Mouse (Mus musculus) ES-Bruce4 (cell line): ENCODE data around the gene Zscan25.
"Not testable (repeated sequence)": the region's sequence is repeated elsewhere in the genome, so short reads cannot be mapped to it uniquely, and the experiment has no call there.

Source experiments
- CTCF ChIP-seq: IDR thresholded peaks from one replicate; pipeline ENCODE4 v1.8.1; 2011; ENCODE audit warnings: low read depth, low read length
- EP300 ChIP-seq: IDR thresholded peaks from 2 replicates; pipeline ENCODE4 v1.6.1; 2011; ENCODE audit warnings: low read depth, low read length; ENCODE audit not compliant: insufficient read depth
- POLR2A ChIP-seq: IDR thresholded peaks from one replicate; pipeline ENCODE4 v1.8.1; 2011; ENCODE audit warnings: low read length; ENCODE audit not compliant: insufficient read depth

DNA sequence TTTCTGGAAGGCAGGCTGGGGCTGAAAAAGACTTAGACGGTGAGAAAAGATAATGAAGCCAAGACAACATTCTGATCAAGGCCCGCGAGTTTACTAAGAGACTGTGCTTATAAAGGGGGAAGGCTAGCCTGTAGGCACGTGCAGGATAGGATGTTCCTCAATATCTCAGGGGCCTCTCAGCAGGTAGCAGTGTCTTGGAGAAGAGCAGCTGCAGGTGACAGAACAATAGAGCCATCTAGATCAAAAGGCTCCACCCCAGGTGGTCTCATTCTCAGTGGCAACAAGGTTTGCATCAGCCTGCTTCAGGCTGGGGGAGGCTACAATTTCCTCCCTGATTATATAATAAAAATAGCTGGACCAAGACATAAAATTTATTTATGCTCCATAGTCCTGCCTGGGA lies 21.5 kb downstream of the Zscan25 start:
- not testable (repeated sequence) for TF ChIP-seq POLR2A, CTCF, EP300
